Mouse (Mus musculus): ENCODE measurements around the gene Rbm47.

DNA sequence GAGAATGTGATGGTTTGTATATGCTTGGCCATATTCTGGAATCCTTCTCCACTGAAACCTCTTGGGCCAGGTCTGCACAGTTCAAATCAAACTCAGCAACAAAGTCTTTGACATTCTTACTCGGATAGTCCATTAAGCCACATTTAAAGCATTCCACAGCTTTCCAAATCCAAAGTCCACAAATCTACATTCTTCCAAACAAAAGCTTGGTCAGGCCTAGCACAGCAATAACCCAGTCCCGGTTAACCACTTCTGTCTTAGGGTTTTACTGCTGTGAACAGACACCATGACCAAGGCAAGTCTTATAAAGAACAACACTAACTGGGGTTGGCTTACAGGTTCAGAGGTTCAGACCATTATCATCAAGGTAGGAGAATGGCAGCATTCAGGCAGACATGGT lies 133.1 kb downstream of the Rbm47 start:
- TF ChIP-seq GATA1 (IDR thresholded peaks at IDR 0.05; ENCODE audit: low read length): no peak
- TF ChIP-seq TAL1 (IDR thresholded peaks at IDR 0.05; ENCODE audit: low read length): no peak
